ENCODE assay signal across 16 mouse cellular contexts in genomic region chr5:144372177-144372576, GRCm38 (mm10). TPM values are rescaled to one million over a fixed set of nuclear protein-coding genes. Genes with fewer than 3 reads are reported as not detected.
A peak's percentile ranks its signal among the peaks of the same experiment; 100 is the strongest.
DNase-seq lines count a peak whose midpoint lies in the region; ATAC-seq and TF ChIP-seq lines count a peak whose summit lies in the region.
"Had no signal": no experiment of that assay in that cellular context is flagged by ENCODE, and none has a peak within 500 bp of the region (broad histone marks: within the 10 kb centered on the region; RNA-seq: fewer than 3 reads in every experiment).

No protein-coding gene starts in this region.

- no peak overlapping the region for H3K4me2 ChIP-seq in stomach, embryonic 15.5 days
- H3K4me2 ChIP-seq: embryonic facial prominence, embryonic 12.5 days; forebrain, embryonic 12.5 days; limb, embryonic 15.5 days; midbrain, embryonic 12.5 days had no signal

- no peaks in the 10 kb centered on the region for H3K9me3 ChIP-seq in stomach, embryonic 15.5 days
- H3K9me3 ChIP-seq: embryonic facial prominence, embryonic 12.5 days; forebrain, embryonic 12.5 days; limb, embryonic 15.5 days; midbrain, embryonic 12.5 days had no signal

- peak; percentile 16 for DNase-seq in kidney, adult 2 months
- no peak for DNase-seq in kidney, postnatal 25 days
- DNase-seq in adrenal gland, adult 8-10 months: peak; percentile 58
- peak; percentile 7 for DNase-seq in liver
- no peak for DNase-seq in cerebellum, adult 2 months
- DNase-seq in c-Kit-positive CD71-positive TER-119-positive erythroid progenitor cells, embryonic 14.5 days (ENCODE audit: low spot score): no peak
- DNase-seq in thymus, postnatal 25 days: no peak
- DNase-seq: cerebellum, adult 8-10 months; gastrocnemius, adult 2 months; layer of hippocampus, postnatal 36 days had no signal

- no peaks in the 10 kb centered on the region for H3K27me3 ChIP-seq in kidney, adult 2 months (replicated peaks; ENCODE audit: control insufficient read depth, insufficient read depth, low read length)
- H3K27me3 ChIP-seq in stomach, embryonic 15.5 days (replicated peaks): no peaks in the 10 kb centered on the region
- H3K27me3 ChIP-seq in cerebellum, adult 2 months (ENCODE audit: control insufficient read depth, insufficient read depth, low read length): no peaks in the 10 kb centered on the region
- H3K27me3 ChIP-seq: embryonic facial prominence, embryonic 12.5 days; forebrain, embryonic 12.5 days; limb, embryonic 15.5 days; midbrain, embryonic 12.5 days had no signal

- H3K9ac ChIP-seq in stomach, embryonic 15.5 days: no peak overlapping the region
- H3K9ac ChIP-seq: embryonic facial prominence, embryonic 12.5 days; forebrain, embryonic 12.5 days; limb, embryonic 15.5 days; midbrain, embryonic 12.5 days had no signal

- TF ChIP-seq CTCF in kidney, adult 2 months (conservative IDR thresholded peaks at IDR 0.05; ENCODE audit: insufficient read depth, insufficient read length, low read depth, low read length): no peak
- TF ChIP-seq CTCF in cerebellum, adult 2 months (IDR thresholded peaks at IDR 0.05; ENCODE audit: borderline replicate concordance, insufficient read depth, low read depth, low read length): no peak

- no peaks in the 10 kb centered on the region for H3K36me3 ChIP-seq in kidney, adult 2 months (ENCODE audit: control insufficient read depth, insufficient read depth, low read length)
- H3K36me3 ChIP-seq in stomach, embryonic 15.5 days: no peaks in the 10 kb centered on the region
- H3K36me3 ChIP-seq: embryonic facial prominence, embryonic 12.5 days; forebrain, embryonic 12.5 days; limb, embryonic 15.5 days; midbrain, embryonic 12.5 days had no signal

- H3K27ac ChIP-seq in kidney, adult 2 months (ENCODE audit: insufficient read depth, low read depth, low read length): no peak overlapping the region
- H3K27ac ChIP-seq in stomach, embryonic 15.5 days: no peak overlapping the region
- H3K27ac ChIP-seq in cerebellum, adult 2 months (ENCODE audit: insufficient read depth, low read length): no peak overlapping the region
- H3K27ac ChIP-seq: embryonic facial prominence, embryonic 12.5 days; forebrain, embryonic 12.5 days; gastrocnemius, adult 2 months; limb, embryonic 15.5 days; midbrain, embryonic 12.5 days had no signal

- no peak overlapping the region for H3K4me3 ChIP-seq in kidney, adult 2 months (ENCODE audit: insufficient read depth, low read depth, low read length)
- H3K4me3 ChIP-seq in stomach, embryonic 15.5 days (replicated peaks): no peak overlapping the region
- no peak overlapping the region for H3K4me3 ChIP-seq in cerebellum, adult 2 months (replicated peaks; ENCODE audit: insufficient read depth, low read depth, low read length)
- H3K4me3 ChIP-seq: embryonic facial prominence, embryonic 12.5 days; forebrain, embryonic 12.5 days; gastrocnemius, adult 2 months; limb, embryonic 15.5 days; midbrain, embryonic 12.5 days had no signal

- peak; percentile 73; the same call in 1 of the 2 replicates for ATAC-seq in stomach, embryonic 15.5 days (ENCODE audit: insufficient read depth, low FRiP score, low read depth)
- ATAC-seq: inflammation-experienced regulatory T-cells, adult 6 months had no signal

- TF ChIP-seq POLR2A in kidney, adult 2 months (IDR thresholded peaks at IDR 0.05; ENCODE audit: low read depth, low read length): no peak
- no peak for TF ChIP-seq POLR2A in cerebellum, adult 2 months (IDR thresholded peaks at IDR 0.05; ENCODE audit: borderline replicate concordance, insufficient read depth, low read length)

- 29% methylated on average over 2 of the region's 2 CpGs for WGBS in kidney, adult 2 months
- WGBS in stomach, embryonic 15.5 days: 33% methylated on average over 2 of the region's 2 CpGs
- 83% methylated on average over 2 of the region's 2 CpGs for WGBS in cerebellum, adult 2 months

- H3K4me1 ChIP-seq in kidney, adult 2 months (ENCODE audit: control insufficient read depth, insufficient read depth, low read length): 0 out of 2 replicates have a peak, but pooled peaks cover 2% of the 10 kb centered on the region
- H3K4me1 ChIP-seq in stomach, embryonic 15.5 days: no peaks in the 10 kb centered on the region
- H3K4me1 ChIP-seq in cerebellum, adult 2 months (ENCODE audit: control insufficient read depth, insufficient read depth, low read length): no peaks in the 10 kb centered on the region
- H3K4me1 ChIP-seq: limb, embryonic 15.5 days; midbrain, embryonic 12.5 days had no signal

RNA-seq across cellular contexts. Expression of gene Baiap2l1, which starts 14.3 kb away (rescaled TPM):
- 10.7 and 10.8 TPM in 2 replicates for polyA plus RNA-seq in kidney, adult 2 months (2012; rRNA removed)
- total RNA-seq in adrenal gland, adult 8-10 months (2022): 10 to 100 TPM in 2 of 4 experiments, 1 to 10 TPM in 2; 6.2 to 21.3 (median 11.1) TPM
- polyA plus RNA-seq in stomach, embryonic 15.5 days (2015; fragmentation: Nextera tagmentation; extraction: Ambion mirVana): 20.1 and 22.8 TPM in 2 replicates
- polyA plus RNA-seq in cerebellum, adult 2 months (2012; rRNA removed): 0.34 and 1.0 TPM in 2 replicates

Comparison
In these comparisons a context has a peak if more than half of its experiments do, and no peak if none do; other contexts are left out.
1. DNase-seq: peak in kidney, adult 2 months (single experiment), adrenal gland, adult 8-10 months (single experiment) and liver (single experiment); none in kidney, postnatal 25 days (0 of 2), cerebellum, adult 2 months (0 of 2), c-Kit-positive CD71-positive TER-119-positive erythroid progenitor cells, embryonic 14.5 days (single experiment) and thymus, postnatal 25 days (single experiment).